Mouse (Mus musculus) kidney, postnatal 0 days (tissue): Measurements from ENCODE around the gene Vrk1. TPM values are rescaled to one million over a fixed set of nuclear protein-coding genes. Genes with fewer than 3 reads are reported as not detected.

Experiments
- ATAC-seq: fragments of 200-750 bp; cut with Nextera tagmentation; replicated peaks from 2 replicates; pipeline ENCODE4 v1.8.0; 2017; ENCODE audit warnings: low read depth, moderate number of reproducible peaks, moderate TSS enrichment, moderate library complexity; ENCODE audit not compliant: low FRiP score
- DNase-seq: peaks from one replicate; pipeline ENCODE4 v3.0.0-alpha.2; 2016; ENCODE audit warnings: low spot score
- H3K27ac ChIP-seq: fragments of 300-500 bp; sonication (generic); 2 replicates; pipeline ENCODE4 v1.5.1; 2014; ENCODE audit warnings: mild to moderate bottlenecking
- H3K27me3 ChIP-seq: fragments of 300-500 bp; sonication (generic); 2 replicates; pipeline ENCODE4 v1.6.1; 2014; ENCODE audit warnings: low read length, mixed read lengths; ENCODE audit not compliant: insufficient read depth
- H3K36me3 ChIP-seq: fragments of 300-500 bp; sonication (generic); 2 replicates; pipeline ENCODE4 v1.6.1; 2014; ENCODE audit warnings: low read length, mixed read lengths; ENCODE audit not compliant: insufficient read depth
- H3K4me1 ChIP-seq: fragments of 300-500 bp; sonication (generic); replicated peaks from 2 replicates; pipeline ENCODE4 v1.6.1; 2014; ENCODE audit warnings: antibody characterized with exemption, low read length, mixed read lengths; ENCODE audit not compliant: insufficient read depth
- H3K4me2 ChIP-seq: fragments of 300-500 bp; sonication (generic); 2 replicates; pipeline ENCODE4 v1.6.1; 2014; ENCODE audit warnings: mild to moderate bottlenecking, low read length, moderate library complexity, mixed read lengths
- H3K4me3 ChIP-seq: fragments of 300-500 bp; sonication (generic); replicated peaks from 2 replicates; pipeline ENCODE4 v1.5.1; 2014; ENCODE audit warnings: low read depth, low read length
- H3K9ac ChIP-seq: fragments of 300-500 bp; sonication (generic); 2 replicates; pipeline ENCODE4 v1.6.1; 2014; ENCODE audit warnings: low read depth, low read length
- H3K9me3 ChIP-seq: fragments of 300-500 bp; sonication (generic); replicated peaks from 2 replicates; pipeline ENCODE4 v1.6.1; 2016; ENCODE audit warnings: low read length, inconsistent platforms, mixed read lengths
- CTCF ChIP-seq: IDR thresholded peaks from 2 replicates; pipeline ENCODE4 v1.5.1; 2016; ENCODE audit warnings: antibody characterized with exemption, low read depth, mild to moderate bottlenecking, moderate library complexity
- WGBS: fragments of 180-500 bp; shearing (Covaris S2); extraction: QIAGEN DNeasy Blood & Tissue Kit; methylation state at CpG from one replicate; pipeline ENCODE4 v1.1.7; 2014; 5-methylcytosine and 5-hydroxymethylcytosine counted together
- polyA plus RNA-seq: library from polyadenylated mRNA; unstranded; fragments of >200 nt; fragmentation: Nextera tagmentation; extraction: Ambion mirVana; gene quantifications from 2 replicates; pipeline ENCODE4 v1.2.1, GENCODE M21; 2015

Vrk1 gene
- polyA plus RNA-seq, 1 experiment from 2014 or later, result 45.3 TPM

DNA sequence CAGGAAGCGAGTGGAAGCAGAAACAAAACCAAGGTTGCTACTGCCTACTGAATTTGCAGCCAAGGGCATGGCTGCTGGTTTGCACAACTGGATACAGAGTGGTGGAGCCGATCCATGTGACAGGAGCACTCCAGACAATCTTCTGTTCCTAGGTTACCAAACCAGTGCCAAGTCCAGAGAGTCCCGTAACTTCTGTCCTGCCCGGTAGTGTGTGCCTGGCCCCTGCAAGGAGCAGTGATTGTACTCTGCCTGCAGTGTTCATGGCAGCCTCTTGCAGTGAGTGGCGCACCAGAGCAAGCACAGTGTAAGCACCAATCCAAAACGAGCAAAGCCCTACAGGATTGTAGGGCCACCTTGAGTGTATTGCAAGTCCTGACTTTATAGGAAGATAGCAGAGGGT is 15.4 kb downstream of the Vrk1 start:
- Histone ChIP-seq H3K27ac (no peak overlapping the region), H3K4me3 (no peak overlapping the region), H3K9me3 (no peaks in the 10 kb centered on the region), H3K36me3 (no peaks in the 10 kb centered on the region), H3K27me3 (no peaks in the 10 kb centered on the region), H3K4me1 (no peaks in the 10 kb centered on the region), H3K4me2 (no peak overlapping the region), H3K9ac (no peak overlapping the region)
- DNase-seq, result no peak
- TF ChIP-seq CTCF, result no peak; the same call in 1 of the 2 replicates
- 81% methylated on average over 6 of the region's 6 CpGs for WGBS
- ATAC-seq, result no peak; the same call in 1 of the 2 replicates

DNA sequence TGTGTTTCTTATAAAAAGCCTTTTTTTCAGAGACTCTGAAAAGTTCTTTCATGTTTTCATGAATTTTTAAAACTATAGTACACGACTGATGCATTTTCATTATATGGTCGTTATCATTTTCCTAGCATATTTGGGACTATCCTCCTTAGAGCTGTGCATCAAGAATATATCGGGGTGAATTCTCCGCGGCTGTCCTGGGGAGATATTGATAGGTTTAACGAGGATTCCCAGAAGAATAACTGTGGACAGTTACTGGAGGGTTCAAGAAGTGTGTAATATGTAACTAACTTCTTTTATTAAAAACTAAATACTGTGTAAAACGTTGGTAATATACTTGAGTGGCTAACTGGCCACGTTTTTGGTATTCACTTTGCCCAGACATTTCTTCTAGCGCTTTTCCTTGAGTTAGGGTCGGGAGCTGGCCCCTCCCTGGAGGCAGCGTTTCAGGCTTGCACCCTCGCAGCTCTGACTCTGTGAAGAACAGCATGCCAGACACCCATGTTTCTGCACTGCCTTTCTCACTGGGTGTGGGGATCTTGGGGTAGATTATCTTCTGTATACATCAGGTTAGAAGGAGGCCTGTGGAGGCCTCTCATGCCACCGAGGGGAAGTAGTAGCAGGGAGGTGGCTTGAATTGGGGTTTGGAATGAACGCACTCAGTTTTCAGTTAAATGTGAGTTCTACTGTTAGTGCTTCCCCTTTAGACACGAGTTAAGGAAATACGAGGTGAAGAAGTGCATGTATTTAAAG is 16.5 kb downstream of the Vrk1 start:
- Histone ChIP-seq H3K4me2 (no peak overlapping the region), H3K9me3 (no peaks in the 10 kb centered on the region), H3K4me3 (no peak overlapping the region), H3K27ac (no peak overlapping the region), H3K27me3 (no peaks in the 10 kb centered on the region), H3K4me1 (no peaks in the 10 kb centered on the region), H3K36me3 (no peaks in the 10 kb centered on the region), H3K9ac (no peak overlapping the region)
- DNase-seq (no peak), ATAC-seq (no peak)
- WGBS, result 86% methylated on average over 16 of the region's 16 CpGs
- TF ChIP-seq CTCF, result no peak

DNA sequence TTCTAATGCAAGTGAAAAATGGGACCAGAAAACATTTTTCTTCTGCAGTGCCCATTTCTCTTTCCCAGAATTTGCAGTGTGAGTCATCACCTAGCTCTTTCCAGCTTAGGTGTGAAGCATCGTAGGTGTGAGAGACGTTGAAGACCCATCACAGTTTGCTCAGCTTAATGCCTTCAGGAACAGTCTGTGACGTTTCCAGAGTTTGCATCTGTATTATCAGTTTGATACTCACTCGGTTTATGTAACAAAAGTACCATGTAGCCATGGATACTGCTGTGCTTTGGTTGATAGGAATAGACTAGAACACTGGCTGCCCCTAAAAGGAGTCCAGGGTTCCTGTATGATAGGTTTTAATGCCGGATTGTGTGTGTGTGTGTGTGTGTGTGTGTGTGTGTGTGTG is 17.3 kb downstream of the Vrk1 start:
- H3K9ac ChIP-seq, result no peak overlapping the region
- H3K4me1 ChIP-seq, result no peaks in the 10 kb centered on the region
- WGBS, result 83% methylated on average over 5 of the region's 5 CpGs
- H3K36me3 ChIP-seq, result no peaks in the 10 kb centered on the region
- no peak overlapping the region for H3K27ac ChIP-seq
- H3K27me3 ChIP-seq, result no peaks in the 10 kb centered on the region
- no peak for DNase-seq
- no peak overlapping the region for H3K4me2 ChIP-seq
- H3K9me3 ChIP-seq, result no peaks in the 10 kb centered on the region
- no peak overlapping the region for H3K4me3 ChIP-seq
- no peak for ATAC-seq
- TF ChIP-seq CTCF, result no peak

DNA sequence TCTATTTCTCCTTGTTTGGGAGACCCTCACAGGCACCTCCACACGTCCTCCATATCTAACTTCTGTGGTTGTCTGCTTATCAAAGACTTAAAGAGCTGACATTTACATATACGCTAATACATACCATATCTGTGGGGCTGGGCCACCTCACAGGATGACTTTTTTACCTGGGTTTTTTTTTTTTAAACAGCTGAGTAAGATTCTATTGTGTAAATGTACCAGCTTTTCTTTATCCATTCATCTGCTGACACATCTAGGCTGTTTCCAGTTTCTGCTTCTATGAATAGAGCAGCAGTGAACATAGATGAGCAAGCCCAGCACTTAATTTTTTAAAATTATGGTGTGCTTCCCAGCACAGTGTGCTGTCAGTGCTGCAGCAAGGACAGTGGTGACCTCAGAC is 19.6 kb downstream of the Vrk1 start:
- Histone ChIP-seq H3K9me3 (no peaks in the 10 kb centered on the region), H3K9ac (no peak overlapping the region), H3K4me3 (no peak overlapping the region), H3K4me1 (no peaks in the 10 kb centered on the region), H3K36me3 (no peaks in the 10 kb centered on the region), H3K4me2 (no peak overlapping the region), H3K27ac (no peak overlapping the region), H3K27me3 (no peaks in the 10 kb centered on the region)
- WGBS, result 83% methylated on average over 2 of the region's 2 CpGs
- no peak for DNase-seq
- no peak for ATAC-seq
- TF ChIP-seq CTCF, result no peak

DNA sequence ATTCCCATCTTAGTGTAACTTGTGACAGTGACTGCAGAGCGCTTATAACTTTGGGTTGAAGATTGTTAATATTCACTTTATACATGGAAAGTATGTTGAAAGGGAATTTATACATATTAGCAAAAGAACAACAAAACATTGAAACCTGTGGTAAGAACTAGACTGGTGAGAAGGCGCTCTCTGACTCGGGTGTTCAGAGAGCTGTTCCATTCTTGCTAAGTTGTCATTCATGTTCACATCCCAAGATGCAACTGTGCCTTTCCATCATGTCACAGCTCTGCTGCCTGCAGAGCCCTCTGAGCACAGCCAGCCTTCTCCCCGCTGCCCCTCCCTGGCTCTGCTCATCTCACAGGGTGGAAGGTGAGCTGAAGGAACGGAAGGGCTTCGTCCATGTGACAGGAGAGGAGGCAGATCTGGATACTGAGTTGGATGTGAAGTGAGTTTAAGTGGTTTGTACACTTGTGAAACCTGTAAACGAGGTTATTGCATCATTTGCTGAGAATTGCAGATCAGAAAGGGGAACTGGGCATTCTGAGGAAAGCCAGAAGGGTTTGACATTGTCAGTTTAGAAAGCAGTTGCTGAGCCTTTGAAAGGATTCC is 20.2 kb downstream of the Vrk1 start:
- Histone ChIP-seq H3K4me1 (no peaks in the 10 kb centered on the region), H3K27me3 (no peaks in the 10 kb centered on the region), H3K4me3 (no peak overlapping the region), H3K9me3 (no peaks in the 10 kb centered on the region), H3K27ac (no peak overlapping the region), H3K4me2 (no peak overlapping the region), H3K36me3 (no peaks in the 10 kb centered on the region), H3K9ac (no peak overlapping the region)
- no peak for DNase-seq
- no peak for ATAC-seq
- WGBS, result 80% methylated on average over 7 of the region's 7 CpGs
- TF ChIP-seq CTCF, result no peak

DNA sequence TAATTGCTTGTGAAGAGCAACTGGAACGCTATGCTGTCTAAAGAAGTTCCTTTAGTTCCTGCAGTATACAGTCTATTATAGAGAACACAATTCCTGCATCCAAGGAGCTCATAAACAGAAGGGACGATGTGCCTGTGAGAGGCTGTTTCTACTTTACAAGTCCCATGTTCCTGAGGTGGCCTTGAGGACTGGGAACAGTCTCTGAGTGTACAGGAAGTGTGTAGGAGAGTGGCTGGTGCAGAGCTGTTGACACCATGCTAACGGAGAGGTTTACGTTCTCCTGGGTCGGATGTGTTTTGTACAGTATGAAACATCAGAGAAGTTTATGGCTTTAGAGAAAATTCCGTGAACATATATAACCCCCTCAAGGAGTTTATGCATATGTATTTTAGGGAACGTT is 20.8 kb downstream of the Vrk1 start:
- H3K4me2 ChIP-seq, result no peak overlapping the region
- no peaks in the 10 kb centered on the region for H3K9me3 ChIP-seq
- H3K9ac ChIP-seq, result no peak overlapping the region
- H3K36me3 ChIP-seq, result no peaks in the 10 kb centered on the region
- H3K4me3 ChIP-seq, result no peak overlapping the region
- DNase-seq (no peak), ATAC-seq (no peak)
- no peak for TF ChIP-seq CTCF
- H3K27ac ChIP-seq, result no peak overlapping the region
- WGBS, result 75% methylated on average over 7 of the region's 7 CpGs
- no peaks in the 10 kb centered on the region for H3K27me3 ChIP-seq
- H3K4me1 ChIP-seq, result no peaks in the 10 kb centered on the region

DNA sequence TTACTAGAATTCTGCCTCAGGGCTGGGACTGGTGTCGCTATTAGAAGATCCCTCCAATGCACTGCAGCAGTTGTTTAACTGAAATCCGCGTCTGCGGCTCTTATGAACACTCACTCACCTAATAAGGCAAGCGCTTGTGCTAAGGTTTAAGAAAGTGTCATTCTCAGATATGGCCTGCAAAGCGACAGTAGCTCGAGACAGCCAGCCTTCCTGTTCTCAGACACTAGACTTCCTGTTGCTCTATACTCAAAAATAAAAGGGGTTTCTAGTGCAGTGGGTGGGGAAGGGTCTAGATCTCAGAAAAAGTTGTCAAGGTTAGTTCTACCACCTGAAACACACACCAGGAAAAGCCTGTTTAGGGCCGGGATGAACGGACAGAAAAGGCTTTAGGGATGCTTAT is 21.9 kb downstream of the Vrk1 start:
- no peaks in the 10 kb centered on the region for H3K36me3 ChIP-seq
- no peaks in the 10 kb centered on the region for H3K27me3 ChIP-seq
- H3K27ac ChIP-seq, result no peak overlapping the region
- no peak overlapping the region for H3K4me3 ChIP-seq
- TF ChIP-seq CTCF, result no peak
- no peak for ATAC-seq
- WGBS, result 84% methylated on average over 9 of the region's 9 CpGs
- H3K4me2 ChIP-seq, result no peak overlapping the region
- no peaks in the 10 kb centered on the region for H3K9me3 ChIP-seq
- no peak for DNase-seq
- H3K9ac ChIP-seq, result no peak overlapping the region
- no peaks in the 10 kb centered on the region for H3K4me1 ChIP-seq
